Mouse (Mus musculus): Measurements from ENCODE around the gene Cks2. TPM values are rescaled to one million over a fixed set of nuclear protein-coding genes. Genes with fewer than 3 reads are reported as not detected.
"Not testable (repeated sequence)": the region's sequence is repeated elsewhere in the genome, so short reads cannot be mapped to it uniquely, and the experiment has no call there.

The Cks2 gene
- polyA plus RNA-seq, 1 experiment from 2014 or later, result 34.2 TPM

- 93% methylated on average over 6 of the region's 6 CpGs for WGBS
- Histone ChIP-seq H3K4me3 (ENCODE audit: low read depth, low read length) (no peak overlapping the region), H3K9ac (replicated peaks; ENCODE audit: low read depth) (no peak overlapping the region), H3K27me3 (replicated peaks; ENCODE audit: insufficient read depth, low read length) (no peaks in the 10 kb centered on the region), H3K4me1 (ENCODE audit: insufficient read depth, low read depth, low read length) (no peaks in the 10 kb centered on the region), H3K9me3 (ENCODE audit: low read length) (no peaks in the 10 kb centered on the region), H3K4me2 (replicated peaks; ENCODE audit: low read depth, low read length) (no peak overlapping the region), H3K36me3 (ENCODE audit: insufficient read depth, low read length) (peaks cover 30% of the 10 kb centered on the region), H3K27ac (ENCODE audit: low read length) (no peak overlapping the region)
- ATAC-seq, result no peak
- no peak for TF ChIP-seq CTCF (IDR thresholded peaks at IDR 0.05)
- no peak for TF ChIP-seq EP300 (IDR thresholded peaks at IDR 0.05)
- DNase-seq (ENCODE audit: low spot score), result no peak
Measured at GRCm38 (mm10) chr13:51653159-51653558, 8.1 kb downstream of the Cks2 start.

- H3K9ac ChIP-seq (replicated peaks; ENCODE audit: low read depth), result no peak overlapping the region
- peaks cover 34% of the 10 kb centered on the region for H3K36me3 ChIP-seq (ENCODE audit: insufficient read depth, low read length)
- ATAC-seq, result no peak
- no peak overlapping the region for H3K27ac ChIP-seq (ENCODE audit: low read length)
- no peak overlapping the region for H3K4me2 ChIP-seq (replicated peaks; ENCODE audit: low read depth, low read length)
- no peak overlapping the region for H3K4me3 ChIP-seq (ENCODE audit: low read depth, low read length)
- H3K4me1 ChIP-seq (ENCODE audit: insufficient read depth, low read depth, low read length), result no peaks in the 10 kb centered on the region
- WGBS, result 94% methylated on average over 9 of the region's 9 CpGs
- H3K27me3 ChIP-seq (replicated peaks; ENCODE audit: insufficient read depth, low read length), result no peaks in the 10 kb centered on the region
- TF ChIP-seq CTCF (IDR thresholded peaks at IDR 0.05) (no peak), EP300 (IDR thresholded peaks at IDR 0.05) (no peak)
- no peak for DNase-seq (ENCODE audit: low spot score)
- H3K9me3 ChIP-seq (ENCODE audit: low read length), result no peaks in the 10 kb centered on the region
Measured at GRCm38 (mm10) chr13:51653961-51654360, 8.9 kb downstream of the Cks2 start.

GRCm38 (mm10) chr13:51656516-51657235 is 11.6 kb downstream of the Cks2 start:
- Histone ChIP-seq H3K4me3 (ENCODE audit: low read depth, low read length) (no peak overlapping the region), H3K4me2 (replicated peaks; ENCODE audit: low read depth, low read length) (no peak overlapping the region), H3K27ac (ENCODE audit: low read length) (no peak overlapping the region), H3K27me3 (replicated peaks; ENCODE audit: insufficient read depth, low read length) (no peaks in the 10 kb centered on the region), H3K4me1 (ENCODE audit: insufficient read depth, low read depth, low read length) (no peaks in the 10 kb centered on the region), H3K36me3 (ENCODE audit: insufficient read depth, low read length) (peaks cover 50% of the 10 kb centered on the region), H3K9me3 (ENCODE audit: low read length) (no peaks in the 10 kb centered on the region), H3K9ac (replicated peaks; ENCODE audit: low read depth) (no peak overlapping the region)
- no peak for ATAC-seq
- TF ChIP-seq EP300 (IDR thresholded peaks at IDR 0.05) (no peak), CTCF (IDR thresholded peaks at IDR 0.05) (no peak)
- no peak for DNase-seq (ENCODE audit: low spot score)
- 94% methylated on average over 13 of the region's 13 CpGs for WGBS

- no peak overlapping the region for H3K4me2 ChIP-seq (replicated peaks; ENCODE audit: low read depth, low read length)
- no peak for ATAC-seq
- H3K4me3 ChIP-seq (ENCODE audit: low read depth, low read length), result no peak overlapping the region
- TF ChIP-seq EP300 (IDR thresholded peaks at IDR 0.05) (no peak), CTCF (IDR thresholded peaks at IDR 0.05) (no peak)
- H3K36me3 ChIP-seq (ENCODE audit: insufficient read depth, low read length), result peaks cover 63% of the 10 kb centered on the region
- no peak overlapping the region for H3K27ac ChIP-seq (ENCODE audit: low read length)
- WGBS, result 89% methylated on average over 3 of the region's 3 CpGs
- H3K9me3 ChIP-seq (ENCODE audit: low read length), result no peaks in the 10 kb centered on the region
- no peaks in the 10 kb centered on the region for H3K27me3 ChIP-seq (replicated peaks; ENCODE audit: insufficient read depth, low read length)
- DNase-seq (ENCODE audit: low spot score), result no peak
- H3K9ac ChIP-seq (replicated peaks; ENCODE audit: low read depth), result no peak overlapping the region
- no peaks in the 10 kb centered on the region for H3K4me1 ChIP-seq (ENCODE audit: insufficient read depth, low read depth, low read length)
Measured at GRCm38 (mm10) chr13:51658094-51658493, 13.1 kb downstream of the Cks2 start.

GRCm38 (mm10) chr13:51659573-51659972 is 14.5 kb downstream of the Cks2 start:
- Histone ChIP-seq H3K9me3 (ENCODE audit: low read length) (no peaks in the 10 kb centered on the region), H3K27ac (ENCODE audit: low read length) (no peak overlapping the region), H3K27me3 (replicated peaks; ENCODE audit: insufficient read depth, low read length) (no peaks in the 10 kb centered on the region), H3K4me3 (ENCODE audit: low read depth, low read length) (no peak overlapping the region), H3K36me3 (ENCODE audit: insufficient read depth, low read length) (peaks cover 66% of the 10 kb centered on the region), H3K4me2 (replicated peaks; ENCODE audit: low read depth, low read length) (no peak overlapping the region), H3K9ac (replicated peaks; ENCODE audit: low read depth) (no peak overlapping the region), H3K4me1 (ENCODE audit: insufficient read depth, low read depth, low read length) (no peaks in the 10 kb centered on the region)
- DNase-seq (ENCODE audit: low spot score), result no peak
- ATAC-seq, result no peak
- 94% methylated on average over 7 of the region's 7 CpGs for WGBS
- no peak for TF ChIP-seq CTCF (IDR thresholded peaks at IDR 0.05)
- no peak for TF ChIP-seq EP300 (IDR thresholded peaks at IDR 0.05)

DNA sequence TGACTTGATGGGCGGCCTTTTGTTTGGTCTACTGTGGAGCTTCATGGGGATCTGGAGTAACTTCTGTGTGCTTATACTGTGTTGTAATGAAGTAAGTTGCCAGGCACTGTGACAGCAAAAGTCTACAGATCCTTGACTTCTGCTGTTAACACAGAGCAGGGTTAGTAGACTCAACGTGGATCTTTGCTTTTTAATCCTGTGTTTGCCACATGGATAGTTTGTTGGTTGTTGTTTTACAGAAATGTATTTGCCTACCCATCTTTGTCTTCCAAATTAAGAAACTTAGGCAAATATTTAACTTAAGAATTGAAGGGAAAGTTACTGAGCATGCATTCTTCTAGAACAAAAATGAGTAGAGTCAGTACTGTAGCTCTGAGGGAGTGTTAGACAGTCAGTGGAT is 18.5 kb downstream of the Cks2 start:
- Histone ChIP-seq H3K36me3 (ENCODE audit: insufficient read depth, low read length) (peaks cover 48% of the 10 kb centered on the region), H3K9me3 (ENCODE audit: low read length) (no peaks in the 10 kb centered on the region), H3K9ac (replicated peaks; ENCODE audit: low read depth) (no peak overlapping the region), H3K27me3 (replicated peaks; ENCODE audit: insufficient read depth, low read length) (no peaks in the 10 kb centered on the region), H3K27ac (ENCODE audit: low read length) (no peak overlapping the region), H3K4me2 (replicated peaks; ENCODE audit: low read depth, low read length) (no peak overlapping the region), H3K4me3 (ENCODE audit: low read depth, low read length) (no peak overlapping the region), H3K4me1 (ENCODE audit: insufficient read depth, low read depth, low read length) (no peaks in the 10 kb centered on the region)
- ATAC-seq, result no peak
- TF ChIP-seq CTCF (IDR thresholded peaks at IDR 0.05) (no peak), EP300 (IDR thresholded peaks at IDR 0.05) (no peak)
- WGBS, result 87% methylated on average over 2 of the region's 2 CpGs
- DNase-seq (ENCODE audit: low spot score), result no peak

DNA sequence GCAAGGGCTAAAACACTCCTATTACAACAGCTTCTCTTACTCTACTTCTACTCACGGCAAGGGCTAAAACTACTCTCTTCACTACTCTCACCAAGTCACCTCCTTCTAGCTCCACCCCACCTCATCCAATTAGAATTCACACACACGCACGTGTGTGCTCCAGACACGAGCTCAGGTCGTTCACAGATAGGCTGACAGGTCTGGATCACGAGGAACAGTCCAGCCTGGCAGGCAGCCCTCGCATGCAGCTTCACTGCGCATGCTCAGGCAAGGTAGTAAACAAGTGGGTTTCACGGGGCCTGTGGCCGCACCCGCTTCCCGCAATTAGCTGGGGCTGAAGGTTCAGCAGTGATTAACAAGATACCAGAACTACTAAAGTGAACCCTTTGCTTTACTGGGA is 23.2 kb downstream of the Cks2 start:
- not testable (repeated sequence) for H3K4me1 ChIP-seq (ENCODE audit: insufficient read depth, low read depth, low read length); DNase-seq (ENCODE audit: low spot score); H3K27me3 ChIP-seq (replicated peaks; ENCODE audit: insufficient read depth, low read length); H3K4me3 ChIP-seq (ENCODE audit: low read depth, low read length); H3K27ac ChIP-seq (ENCODE audit: low read length); H3K9ac ChIP-seq (replicated peaks; ENCODE audit: low read depth); H3K4me2 ChIP-seq (replicated peaks; ENCODE audit: low read depth, low read length); ATAC-seq; H3K9me3 ChIP-seq (ENCODE audit: low read length)
- WGBS, result 89% methylated on average over 12 of the region's 12 CpGs
- H3K36me3 ChIP-seq (ENCODE audit: insufficient read depth, low read length), result peaks cover 31% of the 10 kb centered on the region
